Mouse (Mus musculus) adrenal gland, postnatal 36 days (tissue): ENCODE results near the gene Dhrs1. TPM values are rescaled to one million over a fixed set of nuclear protein-coding genes. Genes with fewer than 3 reads are reported as not detected.

Experiments used
- DNase-seq, 2 experiments: peaks; one replicate each; pipeline ENCODE4 v3.0.0; 2021; ENCODE audit warnings: mixed read lengths in 1 of 2
- long read RNA-seq, 2 experiments: library from polyadenylated mRNA; stranded (forward); transcript quantifications; one replicate each; pipeline ENCODE4 v2.0.0; 2021; ENCODE audit warnings: borderline sequencing depth in 2 of 2
- total RNA-seq, 2 experiments: library from RNA; stranded (reverse); gene quantifications; 2 replicates each; pipeline ENCODE4 v1.2.3; 2021

Gene Dhrs1
- 10 to 100 TPM; 72.7 to 73.2 TPM for total RNA-seq
- long read RNA-seq, experiment 1, transcript Dhrs1-201 (9 exons, 1,477 nt), result major isoform, 54 of 59 reads
- long read RNA-seq, experiment 1, partial matches to known transcripts, result 0 of 59 reads
- long read RNA-seq, experiment 1, other reads (novel, unspliced or antisense), result 4 of 59 reads
- long read RNA-seq, experiment 2, transcript Dhrs1-201 (9 exons, 1,477 nt), result major isoform, 26 of 29 reads
- long read RNA-seq, experiment 2, partial matches to known transcripts, result 2 of 29 reads
- long read RNA-seq, experiment 2, other reads (novel, unspliced or antisense), result 1 of 29 reads

DNA sequence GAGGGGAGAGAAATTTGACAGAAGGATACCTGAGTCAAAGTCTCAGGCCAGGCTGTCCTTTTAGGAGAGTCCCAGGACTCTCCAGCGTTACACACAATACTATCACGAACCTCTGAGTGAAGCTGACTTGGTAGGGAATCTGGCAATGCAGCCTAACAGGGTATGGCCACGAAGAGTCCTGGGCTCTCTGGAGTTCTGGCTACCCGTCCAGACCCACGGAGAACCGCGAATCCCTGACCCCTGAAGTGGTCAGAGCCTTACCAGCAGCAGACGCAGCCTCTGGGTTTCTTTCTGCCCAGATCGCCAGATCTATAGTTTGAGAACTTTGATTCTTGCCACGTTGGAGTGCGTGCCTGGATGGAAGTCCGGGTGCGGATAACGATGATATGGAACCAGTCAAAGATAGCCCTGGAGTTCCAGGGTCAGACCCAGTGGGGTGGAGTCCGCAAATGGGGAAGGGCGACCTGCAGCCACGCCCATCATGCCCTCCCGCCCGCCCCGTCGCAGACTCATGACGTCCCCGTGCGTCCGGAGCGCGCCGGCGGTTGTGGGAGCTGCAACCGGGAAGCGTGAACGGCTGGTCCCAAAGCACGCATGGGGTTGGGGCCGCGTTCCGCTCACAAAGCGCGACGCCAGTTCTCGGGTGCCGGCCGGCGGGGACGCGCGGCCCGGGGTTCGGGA is at the start of gene Dhrs1, which contains the start of gene Nop9:
Gene Dhrs1, minus strand, starts transcription at position 511 of the 681 bp plus-strand sequence.
Gene Nop9, plus strand, starts transcription at position 514 of the 681 bp plus-strand sequence.
- DNase-seq, result peak; percentile 92 to 93

GRCm38 (mm10) chr14:55793946-55794345 is 48.5 kb upstream of the Dhrs1 start:
- DNase-seq, result peak in 1 of 2 experiments; percentile 37

DNA sequence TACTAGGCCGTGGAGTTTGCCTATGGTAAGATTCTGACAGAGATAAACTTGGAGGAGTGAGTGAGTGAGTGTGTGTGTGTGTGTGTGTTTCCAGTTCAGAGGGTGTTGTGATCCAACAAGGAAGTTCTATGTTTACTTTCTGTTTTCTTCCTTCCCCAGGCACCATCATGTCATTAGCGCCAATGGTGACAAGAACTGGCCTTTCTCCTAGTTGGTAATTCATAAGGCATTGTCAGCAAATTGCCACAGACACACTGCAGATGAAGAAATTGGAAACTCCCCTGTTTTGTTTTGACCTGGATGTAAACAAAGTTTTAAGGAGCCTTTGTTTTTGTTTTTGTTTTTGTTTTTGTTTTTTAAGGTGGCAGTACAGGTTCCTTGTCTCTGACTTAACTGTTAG is 48.0 kb upstream of the Dhrs1 start:
- no peak for DNase-seq

DNA sequence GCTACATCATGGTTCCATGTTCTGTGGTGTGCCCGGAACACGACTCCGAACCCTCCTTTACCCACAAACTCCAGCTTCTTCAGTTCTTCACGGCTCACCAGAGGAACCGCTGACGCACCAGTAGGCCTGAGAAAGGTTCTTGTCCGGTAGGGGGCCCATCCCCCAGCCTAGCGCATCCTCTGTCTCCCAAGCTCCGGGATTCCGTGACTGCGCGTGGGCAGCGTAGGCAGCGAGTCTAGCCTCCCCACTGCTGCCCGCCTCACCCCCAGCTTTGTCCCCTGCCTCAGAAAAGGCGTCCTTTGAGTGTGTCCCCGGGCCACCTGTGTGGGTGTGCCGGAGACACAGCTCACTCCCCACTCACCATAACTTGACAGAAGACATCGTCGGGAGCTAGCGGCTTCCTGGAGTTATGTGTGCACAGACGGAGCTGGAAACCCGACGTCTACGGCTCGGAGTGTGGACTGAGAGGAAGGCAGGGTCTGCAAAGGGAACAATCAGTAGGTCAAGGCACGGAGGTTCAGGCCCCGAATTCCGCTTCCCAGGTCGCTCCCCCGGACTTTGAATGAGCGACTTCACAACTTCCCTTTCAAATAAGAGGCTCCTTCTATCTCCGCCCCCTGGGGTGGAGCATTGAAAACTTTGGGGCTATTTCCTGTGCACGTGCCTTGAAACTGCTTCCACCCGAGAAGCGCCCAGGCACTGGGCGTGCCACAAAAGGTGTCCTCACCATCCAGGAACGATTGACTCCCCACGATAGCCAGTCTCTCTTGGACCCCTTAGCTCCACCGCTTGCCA is 43.0 kb upstream of the Dhrs1 start, which contains the start of gene Ripk3:
Gene Ripk3, minus strand, starts transcription at position 610 of the 795 bp plus-strand sequence.
- peak; percentile 43 to 65 for DNase-seq

DNA sequence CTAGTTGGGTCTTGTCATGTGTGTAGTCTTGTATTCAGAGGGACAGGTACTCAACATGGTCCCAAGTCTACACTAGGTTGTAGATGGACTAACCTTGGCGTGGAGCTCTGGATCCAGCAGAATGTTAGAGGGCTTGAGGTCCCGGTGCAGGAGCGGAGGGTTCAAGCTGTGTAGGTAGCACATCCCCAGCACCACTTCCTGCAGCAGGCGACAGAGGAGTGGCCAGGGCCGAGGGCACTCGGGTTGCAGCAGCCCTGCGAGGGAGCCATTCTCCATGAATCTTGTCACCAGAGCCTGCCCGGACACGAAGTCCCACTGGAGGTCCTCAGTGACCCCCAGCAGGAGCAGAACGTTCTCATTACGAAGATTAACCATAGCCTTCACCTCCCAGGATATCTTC is 42.2 kb upstream of the Dhrs1 start:
- no peak for DNase-seq

DNA sequence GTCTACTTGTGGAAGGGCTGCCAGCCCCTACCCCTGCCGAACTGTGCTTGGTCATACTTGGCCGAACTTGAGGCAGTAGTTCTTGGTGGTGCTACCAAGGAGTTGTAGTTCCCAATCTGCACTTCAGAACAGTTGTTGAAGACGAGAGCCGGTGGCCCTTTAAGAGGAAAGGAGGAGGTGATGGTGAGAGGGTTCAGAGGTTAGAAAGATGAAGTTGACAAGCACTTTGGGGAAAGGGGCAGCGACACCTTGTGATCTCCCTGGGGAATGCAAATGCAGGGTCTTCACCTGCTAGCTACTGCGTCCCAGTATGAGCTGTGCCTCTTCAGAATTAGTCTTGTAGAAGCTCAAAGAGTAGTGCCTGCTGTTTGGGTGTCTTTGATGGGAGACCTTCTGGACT is 39.7 kb upstream of the Dhrs1 start:
- no peak for DNase-seq

GRCm38 (mm10) chr14:55783958-55784235 is 38.4 kb upstream of the Dhrs1 start, which contains the start of gene Adcy4:
Gene Adcy4 (minus strand): TSS chr14:55784095.
- DNase-seq, result peak in 1 of 2 experiments; percentile 27

GRCm38 (mm10) chr14:55783171-55783957 is 37.9 kb upstream of the Dhrs1 start:
- DNase-seq, result no peak

- no peak for DNase-seq
Measured at GRCm38 (mm10) chr14:55782361-55782960, 37.0 kb upstream of the Dhrs1 start.

DNA sequence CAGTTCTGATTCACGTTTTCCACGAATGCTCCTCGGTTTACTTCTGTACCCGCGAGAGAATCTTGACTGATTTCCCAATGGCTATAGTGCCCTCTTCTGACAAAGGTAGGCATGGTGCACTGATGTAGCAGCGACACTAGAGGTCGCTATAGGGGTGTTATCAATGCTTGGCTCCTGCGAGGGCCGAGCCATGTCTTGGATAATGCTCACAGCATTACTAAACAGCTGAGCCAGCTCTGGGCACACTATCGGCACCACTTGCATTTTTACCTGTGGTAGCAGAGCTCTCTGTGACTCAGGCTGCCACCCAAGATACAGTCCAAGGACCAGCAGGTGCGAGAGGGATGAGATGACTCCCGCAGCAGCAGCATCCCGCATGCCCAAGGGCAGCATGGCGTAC is 35.8 kb upstream of the Dhrs1 start:
- peak; percentile 69 to 78 for DNase-seq

- DNase-seq, result no peak
Measured at GRCm38 (mm10) chr14:55780736-55781135, 35.2 kb upstream of the Dhrs1 start.

- no peak for DNase-seq
Measured at GRCm38 (mm10) chr14:55779656-55780055, 34.2 kb upstream of the Dhrs1 start.

DNA sequence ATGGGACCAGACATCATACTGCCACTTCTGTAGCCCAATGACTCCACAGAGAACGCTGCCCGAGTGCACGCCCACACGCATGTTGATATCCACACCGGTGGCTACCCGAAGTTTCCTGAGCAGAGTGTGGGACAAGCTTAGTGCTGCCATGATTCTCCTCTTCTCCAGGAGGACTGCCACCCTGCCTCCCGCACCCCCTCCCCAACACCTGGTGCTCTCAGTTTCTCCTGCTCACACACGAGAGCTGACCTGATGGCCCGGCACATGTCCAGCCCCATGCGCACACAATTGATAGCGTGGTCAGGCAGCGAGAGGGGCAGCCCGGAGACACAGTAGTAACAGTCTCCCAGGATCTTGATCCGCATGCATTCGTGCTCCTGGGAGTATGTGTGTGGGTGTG is 33.2 kb upstream of the Dhrs1 start:
- no peak for DNase-seq

DNA sequence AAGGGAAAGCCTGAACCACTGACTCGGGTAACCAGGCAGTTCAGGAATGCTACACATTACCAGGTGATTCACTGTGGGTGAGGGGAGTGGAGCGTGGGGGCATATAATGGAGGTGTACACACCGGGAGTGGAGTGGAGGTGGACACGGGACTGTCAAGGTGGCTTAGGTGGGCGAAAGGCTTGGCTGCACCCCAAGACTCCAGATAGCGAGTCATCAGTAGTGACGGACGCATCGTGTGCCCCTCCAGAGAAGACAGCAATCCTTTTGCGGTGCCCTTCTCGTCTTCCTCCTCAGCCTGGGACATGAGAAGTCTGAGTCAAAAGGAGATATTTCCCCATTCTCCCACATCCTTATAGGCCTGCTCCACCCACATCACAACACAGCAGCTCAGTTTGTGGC is 32.3 kb upstream of the Dhrs1 start:
- DNase-seq, result no peak

DNA sequence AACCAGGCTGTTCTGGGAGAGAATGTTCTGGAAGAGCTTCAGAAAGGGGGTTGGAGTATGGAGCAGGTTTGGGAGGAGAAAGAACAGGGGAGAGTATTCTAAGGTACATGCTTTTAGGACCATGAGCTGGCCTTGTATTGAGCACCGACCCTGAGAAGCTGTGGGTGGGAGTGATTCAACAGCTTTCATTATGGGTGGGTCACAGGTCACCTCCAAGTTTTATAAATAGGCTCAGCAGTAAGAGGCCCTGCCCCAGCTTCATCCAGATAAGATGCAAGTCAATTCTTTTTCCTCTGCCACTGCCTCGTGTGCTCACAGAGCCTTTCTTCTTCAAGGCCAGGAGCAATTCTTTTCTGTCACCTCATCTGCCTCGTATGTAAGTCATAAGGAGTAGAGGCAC is 31.7 kb upstream of the Dhrs1 start:
- DNase-seq, result no peak

DNA sequence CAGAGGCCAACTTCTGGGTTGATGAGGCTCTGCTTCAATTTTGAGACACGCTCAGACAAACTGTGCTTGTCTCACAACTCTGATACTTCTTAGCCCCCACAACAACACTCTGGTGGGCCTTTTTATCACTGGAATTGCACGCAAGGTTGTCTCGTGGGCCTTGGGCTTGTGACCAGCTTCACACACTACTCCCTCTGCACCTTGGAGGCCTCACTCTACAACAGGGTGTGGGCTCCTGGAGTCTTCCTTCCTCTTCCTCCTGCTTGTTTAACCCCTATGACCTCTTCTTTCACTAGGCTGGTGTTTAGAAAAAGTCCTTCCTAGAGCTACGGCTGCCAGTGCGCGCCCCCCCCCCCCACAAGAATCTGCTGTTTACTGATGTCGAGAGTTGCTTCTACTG is 31.2 kb upstream of the Dhrs1 start:
- no peak for DNase-seq

GRCm38 (mm10) chr14:55769087-55769703 is 23.7 kb upstream of the Dhrs1 start:
- DNase-seq, result no peak

GRCm38 (mm10) chr14:55768555-55768954 is 23.1 kb upstream of the Dhrs1 start:
- peak in 1 of 2 experiments; percentile 26 for DNase-seq

DNA sequence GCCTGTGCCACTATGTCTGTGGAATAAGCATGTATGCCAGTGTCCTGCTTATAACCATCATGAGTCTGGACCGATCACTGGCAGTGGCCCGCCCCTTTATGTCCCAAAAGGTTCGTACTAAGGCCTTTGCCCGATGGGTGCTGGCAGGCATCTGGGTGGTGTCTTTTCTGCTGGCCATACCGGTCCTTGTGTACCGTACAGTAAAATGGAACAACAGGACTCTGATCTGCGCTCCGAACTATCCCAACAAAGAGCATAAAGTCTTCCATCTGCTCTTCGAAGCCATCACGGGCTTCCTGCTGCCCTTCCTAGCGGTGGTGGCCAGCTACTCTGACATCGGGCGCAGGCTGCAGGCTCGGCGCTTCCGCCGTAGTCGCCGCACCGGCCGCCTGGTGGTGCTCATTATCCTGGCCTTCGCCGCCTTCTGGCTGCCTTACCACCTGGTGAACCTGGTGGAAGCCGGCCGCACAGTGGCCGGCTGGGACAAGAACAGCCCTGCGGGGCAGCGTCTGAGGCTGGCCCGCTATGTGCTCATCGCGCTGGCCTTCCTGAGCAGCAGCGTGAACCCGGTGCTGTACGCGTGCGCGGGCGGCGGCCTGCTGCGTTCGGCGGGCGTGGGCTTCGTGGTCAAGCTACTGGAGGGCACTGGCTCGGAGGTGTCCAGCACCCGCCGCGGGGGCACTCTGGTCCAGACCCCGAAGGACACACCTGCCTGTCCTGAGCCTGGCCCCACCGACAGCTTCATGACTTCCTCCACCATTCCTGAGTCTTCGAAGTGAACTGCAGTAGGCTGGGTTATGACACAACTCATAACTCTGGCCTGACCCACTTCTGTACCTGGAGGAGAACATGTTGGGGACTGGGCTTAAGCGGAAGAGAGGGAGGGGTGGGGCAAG is 22.3 kb upstream of the Dhrs1 start:
- peak; percentile 64 to 76 for DNase-seq

GRCm38 (mm10) chr14:55765696-55766095 is 20.2 kb upstream of the Dhrs1 start, which contains the start of gene Ltb4r1:
Gene Ltb4r1 (plus strand): TSS chr14:55765962.
- no peak for DNase-seq
